Mouse (Mus musculus): ENCODE measurements around the gene Zmiz1. TPM values are rescaled to one million over a fixed set of nuclear protein-coding genes. Genes with fewer than 3 reads are reported as not detected.

Gene Zmiz1
- 12.6 and 27.2 TPM in 2 replicates for polyA plus RNA-seq (2011; ENCODE audit: insufficient read depth, insufficient read length, low replicate concordance, missing spikeins)

- under 1% methylated on average over 40 of the region's 42 CpGs for WGBS
- TF ChIP-seq CTCF (IDR thresholded peaks at IDR 0.05; ENCODE audit: control insufficient read depth, insufficient read depth, low read length) (no peak), POLR2A (IDR thresholded peaks at IDR 0.05; ENCODE audit: borderline replicate concordance, control insufficient read depth, low read depth, low read length) (0 out of 2 replicates have a peak, but pooled peaks have one; percentile 36)
- H3K27ac ChIP-seq (ENCODE audit: control insufficient read depth, insufficient read depth, low read depth, low read length, poor library complexity): peak within 1 kb of the TSS; percentile 98
- H3K4me1 ChIP-seq (ENCODE audit: control insufficient read depth, insufficient read depth, low read length): peaks cover 1% of the 10 kb centered on the region; the same call in 1 of the 2 replicates
- H3K4me3 ChIP-seq (replicated peaks; ENCODE audit: control insufficient read depth, low read depth, low read length): peak within 1 kb of the TSS; percentile 99
Measured at GRCm38 (mm10) chr14:25459016-25459393, at the start of gene Zmiz1. Gene Zmiz1, plus strand, starts transcription at chr14:25459185.

GRCm38 (mm10) chr14:25411848-25412527 lies 47.0 kb upstream of the Zmiz1 start:
- WGBS: 53% methylated on average over 9 of the region's 9 CpGs

GRCm38 (mm10) chr14:25412811-25413210 lies 46.2 kb upstream of the Zmiz1 start:
- TF ChIP-seq POLR2A (IDR thresholded peaks at IDR 0.05; ENCODE audit: borderline replicate concordance, control insufficient read depth, low read depth, low read length) (no peak), CTCF (IDR thresholded peaks at IDR 0.05; ENCODE audit: control insufficient read depth, insufficient read depth, low read length) (no peak)
- Histone ChIP-seq H3K4me1 (ENCODE audit: control insufficient read depth, insufficient read depth, low read length) (no peaks in the 10 kb centered on the region; the same call in 1 of the 2 replicates), H3K4me3 (replicated peaks; ENCODE audit: control insufficient read depth, low read depth, low read length) (no peak overlapping the region), H3K27ac (ENCODE audit: control insufficient read depth, insufficient read depth, low read depth, low read length, poor library complexity) (no peak overlapping the region)
- WGBS: 89% methylated on average over 10 of the region's 10 CpGs

More at GRCm38 (mm10) chr14:25411848-25412527, 47.0 kb upstream of the Zmiz1 start:
- Histone ChIP-seq H3K27ac (ENCODE audit: control insufficient read depth, insufficient read depth, low read depth, low read length, poor library complexity) (no peak overlapping the region), H3K4me3 (replicated peaks; ENCODE audit: control insufficient read depth, low read depth, low read length) (no peak overlapping the region), H3K4me1 (ENCODE audit: control insufficient read depth, insufficient read depth, low read length) (no peaks in the 10 kb centered on the region; the same call in 1 of the 2 replicates)
- TF ChIP-seq CTCF (IDR thresholded peaks at IDR 0.05; ENCODE audit: control insufficient read depth, insufficient read depth, low read length): no peak
- TF ChIP-seq POLR2A (IDR thresholded peaks at IDR 0.05; ENCODE audit: borderline replicate concordance, control insufficient read depth, low read depth, low read length): no peak

GRCm38 (mm10) chr14:25413510-25413909 lies 45.5 kb upstream of the Zmiz1 start:
- Histone ChIP-seq H3K4me1 (ENCODE audit: control insufficient read depth, insufficient read depth, low read length) (no peaks in the 10 kb centered on the region; the same call in 1 of the 2 replicates), H3K4me3 (replicated peaks; ENCODE audit: control insufficient read depth, low read depth, low read length) (no peak overlapping the region), H3K27ac (ENCODE audit: control insufficient read depth, insufficient read depth, low read depth, low read length, poor library complexity) (no peak overlapping the region)
- TF ChIP-seq POLR2A (IDR thresholded peaks at IDR 0.05; ENCODE audit: borderline replicate concordance, control insufficient read depth, low read depth, low read length): no peak
- no peak for TF ChIP-seq CTCF (IDR thresholded peaks at IDR 0.05; ENCODE audit: control insufficient read depth, insufficient read depth, low read length)
- 47% methylated on average over 3 of the region's 3 CpGs for WGBS

- no peaks in the 10 kb centered on the region; the same call in 1 of the 2 replicates for H3K4me1 ChIP-seq (ENCODE audit: control insufficient read depth, insufficient read depth, low read length)
- H3K27ac ChIP-seq (ENCODE audit: control insufficient read depth, insufficient read depth, low read depth, low read length, poor library complexity): no peak overlapping the region
- no peak for TF ChIP-seq CTCF (IDR thresholded peaks at IDR 0.05; ENCODE audit: control insufficient read depth, insufficient read depth, low read length)
- 31% methylated on average over 4 of the region's 4 CpGs for WGBS
- no peak overlapping the region for H3K4me3 ChIP-seq (replicated peaks; ENCODE audit: control insufficient read depth, low read depth, low read length)
Measured at GRCm38 (mm10) chr14:25414115-25414514, 44.9 kb upstream of the Zmiz1 start.

GRCm38 (mm10) chr14:25420001-25420690 lies 38.8 kb upstream of the Zmiz1 start:
- no peak for TF ChIP-seq CTCF (IDR thresholded peaks at IDR 0.05; ENCODE audit: control insufficient read depth, insufficient read depth, low read length)
- no peak for TF ChIP-seq POLR2A (IDR thresholded peaks at IDR 0.05; ENCODE audit: borderline replicate concordance, control insufficient read depth, low read depth, low read length)
- Histone ChIP-seq H3K4me1 (ENCODE audit: control insufficient read depth, insufficient read depth, low read length) (no peaks in the 10 kb centered on the region), H3K27ac (ENCODE audit: control insufficient read depth, insufficient read depth, low read depth, low read length, poor library complexity) (no peak overlapping the region)

GRCm38 (mm10) chr14:25420987-25421386 lies 38.0 kb upstream of the Zmiz1 start:
- Histone ChIP-seq H3K27ac (ENCODE audit: control insufficient read depth, insufficient read depth, low read depth, low read length, poor library complexity) (no peak overlapping the region), H3K4me1 (ENCODE audit: control insufficient read depth, insufficient read depth, low read length) (no peaks in the 10 kb centered on the region), H3K4me3 (replicated peaks; ENCODE audit: control insufficient read depth, low read depth, low read length) (no peak overlapping the region)
- 94% methylated on average over 1 of the region's 1 CpGs for WGBS
- TF ChIP-seq CTCF (IDR thresholded peaks at IDR 0.05; ENCODE audit: control insufficient read depth, insufficient read depth, low read length) (no peak), POLR2A (IDR thresholded peaks at IDR 0.05; ENCODE audit: borderline replicate concordance, control insufficient read depth, low read depth, low read length) (no peak)

More at GRCm38 (mm10) chr14:25420001-25420690, 38.8 kb upstream of the Zmiz1 start:
- WGBS: 81% methylated on average over 7 of the region's 7 CpGs
- no peak overlapping the region for H3K4me3 ChIP-seq (replicated peaks; ENCODE audit: control insufficient read depth, low read depth, low read length)

GRCm38 (mm10) chr14:25421596-25422001 lies 37.4 kb upstream of the Zmiz1 start:
- Histone ChIP-seq H3K4me3 (replicated peaks; ENCODE audit: control insufficient read depth, low read depth, low read length) (no peak overlapping the region), H3K4me1 (ENCODE audit: control insufficient read depth, insufficient read depth, low read length) (no peaks in the 10 kb centered on the region), H3K27ac (ENCODE audit: control insufficient read depth, insufficient read depth, low read depth, low read length, poor library complexity) (no peak overlapping the region)
- TF ChIP-seq CTCF (IDR thresholded peaks at IDR 0.05; ENCODE audit: control insufficient read depth, insufficient read depth, low read length): no peak
- no peak for TF ChIP-seq POLR2A (IDR thresholded peaks at IDR 0.05; ENCODE audit: borderline replicate concordance, control insufficient read depth, low read depth, low read length)
- 47% methylated on average over 13 of the region's 13 CpGs for WGBS
